Mouse (Mus musculus) CH12.LX (cell line): ENCODE data around the gene Cdc20b. TPM values are rescaled to one million over a fixed set of nuclear protein-coding genes. Genes with fewer than 3 reads are reported as not detected.

Experiments
- DNase-seq: peaks from one replicate; pipeline ENCODE4 v3.0.0-alpha.2; 2013; ENCODE audit errors: extremely low read depth
- H3K27ac ChIP-seq: 2 replicates; pipeline ENCODE4 v1.5.1; 2012; ENCODE audit warnings: low read depth, mild to moderate bottlenecking, control low read depth, moderate library complexity; ENCODE audit not compliant: insufficient read depth
- H3K27me3 ChIP-seq: replicated peaks from 2 replicates; pipeline ENCODE3; 2012; ENCODE audit warnings: inconsistent platforms
- H3K36me3 ChIP-seq, 2 experiments: replicated peaks in 1 of 2; 2 replicates each; pipeline versions ENCODE3 to v1.6.1; 2012; ENCODE audit warnings: inconsistent platforms in 1 of 2, low read length in 1 of 2, mild to moderate bottlenecking in 1 of 2, mixed read lengths in 1 of 2, moderate library complexity in 1 of 2; ENCODE audit not compliant: control insufficient read depth in 1 of 2, insufficient read depth in 1 of 2
- H3K4me1 ChIP-seq, 2 experiments: 2 replicates each; pipeline ENCODE4 v1.6.1; 2012; ENCODE audit warnings: inconsistent platforms in 1 of 2, moderate library complexity in 1 of 2; ENCODE audit not compliant: insufficient read depth in 2 of 2, control insufficient read depth in 1 of 2
- H3K4me2 ChIP-seq: 2 replicates; pipeline ENCODE4 v1.6.1; 2012; ENCODE audit warnings: low read depth, mild to moderate bottlenecking, control low read depth; ENCODE audit not compliant: poor library complexity, insufficient read depth, severe bottlenecking
- H3K4me3 ChIP-seq, 3 experiments: fragments of 150-350 bp in 1 of 3; sonication (generic) in 1 of 3; replicated peaks in 1 of 3; 2 replicates each; pipeline versions ENCODE3 to v1.5.1; 2011 to 2012; ENCODE audit warnings: low read depth in 2 of 3, low read length in 2 of 3, mild to moderate bottlenecking in 2 of 3, moderate library complexity in 2 of 3, control low read depth in 1 of 3, improper control_type of control experiment in 1 of 3, inconsistent platforms in 1 of 3, mixed read lengths in 1 of 3; ENCODE audit not compliant: poor library complexity in 1 of 3
- H3K79me2 ChIP-seq: replicated peaks from 2 replicates; pipeline ENCODE4 v1.6.1; 2012; ENCODE audit warnings: mild to moderate bottlenecking, moderate library complexity; ENCODE audit not compliant: control insufficient read depth, poor library complexity, insufficient read depth, severe bottlenecking; ENCODE audit errors: extremely low read depth
- H3K9ac ChIP-seq: 2 replicates; pipeline ENCODE4 v1.6.1; 2012; ENCODE audit warnings: low read depth, mild to moderate bottlenecking, control low read depth, moderate library complexity; ENCODE audit not compliant: insufficient read depth
- H3K9me3 ChIP-seq: replicated peaks from 2 replicates; pipeline ENCODE3; 2012; ENCODE audit warnings: low read length, inconsistent platforms, mixed read lengths
- BHLHE40 ChIP-seq: IDR thresholded peaks from 2 replicates; pipeline ENCODE4 v1.6.1; 2011; ENCODE audit warnings: mild to moderate bottlenecking, low read depth, low read length, improper control_type of control experiment
- CTCF ChIP-seq, 2 experiments: IDR thresholded peaks in 1 of 2; conservative IDR thresholded peaks in 1 of 2; 2 replicates each; pipeline ENCODE4 v1.5.1; 2011 to 2012; ENCODE audit warnings: low read depth in 2 of 2, low read length in 2 of 2, improper control_type of control experiment in 1 of 2, inconsistent platforms in 1 of 2, mild to moderate bottlenecking in 1 of 2, moderate library complexity in 1 of 2
- E2F4 ChIP-seq: IDR thresholded peaks from 2 replicates; pipeline ENCODE4 v1.6.1; 2011; ENCODE audit warnings: low read depth, low read length, improper control_type of control experiment; ENCODE audit not compliant: insufficient replicate concordance
- ELF1 ChIP-seq: IDR thresholded peaks from 2 replicates; pipeline ENCODE4 v1.6.1; 2014; ENCODE audit warnings: low read depth, mild to moderate bottlenecking, inconsistent platforms, low read length, improper control_type of control experiment
- EP300 ChIP-seq: IDR thresholded peaks from 2 replicates; pipeline ENCODE4 v1.6.1; 2011; ENCODE audit warnings: low read length, improper control_type of control experiment
- ETS1 ChIP-seq: conservative IDR thresholded peaks from 2 replicates; pipeline ENCODE4 v1.6.1; 2012; ENCODE audit warnings: low read depth, mild to moderate bottlenecking, inconsistent platforms, low read length, improper control_type of control experiment, moderate library complexity
- GABPA ChIP-seq: IDR thresholded peaks from 2 replicates; pipeline ENCODE4 v1.6.1; 2012; ENCODE audit warnings: low read depth, low read length, improper control_type of control experiment, inconsistent platforms; ENCODE audit not compliant: insufficient replicate concordance
- IRF4 ChIP-seq: IDR thresholded peaks from 2 replicates; pipeline ENCODE4 v1.6.1; 2014; ENCODE audit warnings: low read depth, mild to moderate bottlenecking, inconsistent platforms, low read length, improper control_type of control experiment
- JUND ChIP-seq: conservative IDR thresholded peaks from 2 replicates; pipeline ENCODE4 v1.6.1; 2011; ENCODE audit warnings: low read depth, low read length, improper control_type of control experiment
- KAT2A ChIP-seq: IDR thresholded peaks from 2 replicates; pipeline ENCODE4 v1.6.1; 2012; ENCODE audit warnings: low read length, improper control_type of control experiment, inconsistent platforms; ENCODE audit not compliant: insufficient replicate concordance
- MAX ChIP-seq: IDR thresholded peaks from 2 replicates; pipeline ENCODE4 v1.6.1; 2011; ENCODE audit warnings: low read length, improper control_type of control experiment
- MEF2A ChIP-seq: IDR thresholded peaks from 2 replicates; pipeline ENCODE4 v1.6.1; 2014; ENCODE audit warnings: low read depth, mild to moderate bottlenecking, inconsistent platforms, low read length, improper control_type of control experiment, borderline replicate concordance
- MXI1 ChIP-seq: IDR thresholded peaks from 2 replicates; pipeline ENCODE4 v1.6.1; 2011; ENCODE audit warnings: mild to moderate bottlenecking, low read depth, low read length, improper control_type of control experiment
- MYC ChIP-seq: IDR thresholded peaks from 2 replicates; pipeline ENCODE4 v1.6.1; 2011; ENCODE audit warnings: low read depth, mild to moderate bottlenecking, improper control_type of control experiment, low read length
- NRF1 ChIP-seq: IDR thresholded peaks from 2 replicates; pipeline ENCODE4 v1.6.1; 2014; ENCODE audit warnings: low read depth, mild to moderate bottlenecking, inconsistent platforms, low read length, improper control_type of control experiment, moderate library complexity
- RCOR1 ChIP-seq: conservative IDR thresholded peaks from 2 replicates; pipeline ENCODE4 v1.6.1; 2012; ENCODE audit warnings: low read depth, mild to moderate bottlenecking, inconsistent platforms, low read length, improper control_type of control experiment
- SMC3 ChIP-seq: IDR thresholded peaks from 2 replicates; pipeline ENCODE4 v1.6.1; 2011; ENCODE audit warnings: low read depth, low read length, improper control_type of control experiment
- TBP ChIP-seq: conservative IDR thresholded peaks from 2 replicates; pipeline ENCODE4 v1.6.1; 2011; ENCODE audit warnings: low read depth, low read length, improper control_type of control experiment
- TCF12 ChIP-seq: IDR thresholded peaks from 2 replicates; pipeline ENCODE4 v1.6.1; 2014; ENCODE audit warnings: low read depth, mild to moderate bottlenecking, inconsistent platforms, low read length, improper control_type of control experiment
- UBTF ChIP-seq: IDR thresholded peaks from 2 replicates; pipeline ENCODE4 v1.6.1; 2012; ENCODE audit warnings: low read depth, mild to moderate bottlenecking, inconsistent platforms, low read length, improper control_type of control experiment, moderate library complexity
- USF2 ChIP-seq: conservative IDR thresholded peaks from 2 replicates; pipeline ENCODE4 v1.6.1; 2011; ENCODE audit warnings: low read depth, low read length, improper control_type of control experiment
- ZNF384 ChIP-seq: IDR thresholded peaks from 2 replicates; pipeline ENCODE4 v1.6.1; 2012; ENCODE audit warnings: low read depth, low read length, improper control_type of control experiment, inconsistent platforms
- dilution Hi-C: fragments of 300-500 bp; cut with MboI; formaldehyde crosslinking; loops from 2 replicates; pipeline ENCODE4 v1.14.3; 2020; ENCODE audit warnings: low sequenced_read_pairs; ENCODE audit not compliant: extremely low pct_unique_long_range_greater_than_20kb, extremely low pct_ligation_motif_present
- in situ Hi-C: fragments of 300-500 bp; cut with MboI; formaldehyde crosslinking; loops from 3 replicates; pipeline ENCODE4 v1.14.3; 2019; ENCODE audit warnings: low sequenced_read_pairs, low pct_ligation_motif_present, low pct_unique_long_range_greater_than_20kb, mixed read lengths
- polyA plus RNA-seq: library from polyadenylated mRNA; unstranded; fragments of >175 nt; gene quantifications from 2 replicates; pipeline ENCODE4 v1.2.1, GENCODE M21; 2012; ENCODE audit warnings: low read depth; ENCODE audit not compliant: insufficient read length
- total RNA-seq, 2 experiments: library from RNA; depleted of rRNA; stranded (reverse); fragments of 300-350 nt in 1 of 2; fragments of >200 nt in 1 of 2; gene quantifications; 2 replicates each; pipeline ENCODE4 v1.2.3; 2012 to 2014

The Cdc20b gene
- total RNA-seq (2012; rRNA removed) (not detected in 2 replicates), total RNA-seq (2014; rRNA removed) (not detected in 2 replicates), polyA plus RNA-seq (not detected in 2 replicates)

DNA sequence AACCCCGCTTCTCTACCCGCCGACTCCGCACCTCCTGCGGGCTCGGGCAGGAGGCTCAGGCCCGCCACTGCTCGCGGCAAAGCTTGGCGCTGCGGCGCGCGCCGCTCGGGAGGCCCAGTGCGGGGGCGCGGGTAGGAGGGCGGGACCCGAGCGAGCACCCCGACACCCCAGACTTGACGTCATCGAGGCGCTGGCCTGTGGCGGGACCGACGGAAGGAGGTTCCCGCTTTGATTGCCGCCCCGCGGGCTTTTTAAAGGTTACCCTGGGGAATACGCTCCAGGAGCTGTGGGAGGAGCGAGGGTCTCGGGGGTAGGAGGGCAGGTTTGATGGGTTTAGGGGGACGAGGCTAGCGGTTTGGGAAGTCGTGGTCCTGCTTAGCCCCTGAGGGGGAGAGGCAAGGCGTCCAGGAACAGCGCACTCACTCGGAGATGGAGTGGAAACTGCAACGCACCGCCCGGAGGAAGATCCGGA lies at the start of gene Cdc20b:
Gene Cdc20b (plus strand): TSS at position 162 of the 472 bp plus-strand sequence.
- TF ChIP-seq IRF4 (0 out of 2 replicates have a peak, but pooled peaks have one; percentile 8), NRF1 (no peak), KAT2A (no peak), GABPA (no peak), BHLHE40 (0 out of 2 replicates have a peak, but pooled peaks have one; percentile 13), TBP (no peak), ZNF384 (no peak), CTCF (conservative IDR thresholded peaks at IDR 0.05 in 1 of 2, IDR thresholded peaks at IDR 0.05 in 1 of 2; ENCODE audit: low read depth in 2 of 2, low read length in 2 of 2) (peak in 1 of 2 experiments; percentile 22; a peak in 2 of 4 replicates), SMC3 (peak; percentile 6; the same call in 1 of the 2 replicates), MEF2A (0 out of 2 replicates have a peak, but pooled peaks have one; percentile 19), USF2 (no peak), E2F4 (0 out of 2 replicates have a peak, but pooled peaks have one; percentile 25), MXI1 (peak; percentile 46; the same call in 1 of the 2 replicates), UBTF (peak; percentile 24; the same call in 1 of the 2 replicates), MYC (no peak), EP300 (no peak), MAX (no peak), ELF1 (no peak; the same call in 1 of the 2 replicates), JUND (no peak), TCF12 (no peak), ETS1 (0 out of 2 replicates have a peak, but pooled peaks have one; percentile 23), RCOR1 (no peak)
- H3K9me3 ChIP-seq = no peaks in the 10 kb centered on the region
- peak within 1 kb of the TSS; percentile 26 for H3K9ac ChIP-seq
- in situ Hi-C loops (loop anchor here (5.0 to 25.0 kb wide), 3 partner anchors 48 to 748 kb away; partner anchors contain the start of genes Ankrd55 and Ccno), dilution Hi-C loops (no loop called here)
- no peak for DNase-seq
- H3K4me3 ChIP-seq = peak within 1 kb of the TSS; percentile 41 to 61 (median 49)
- no peaks in the 10 kb centered on the region for H3K79me2 ChIP-seq
- H3K4me1 ChIP-seq = peaks cover 5 to 9% of the 10 kb centered on the region in 2 experiments; a peak in 1 of 4 replicates
- H3K4me2 ChIP-seq = peak within 1 kb of the TSS; percentile 93
- H3K27me3 ChIP-seq = peaks cover 19% of the 10 kb centered on the region
- H3K27ac ChIP-seq = no peak within 1 kb of the TSS
- H3K36me3 ChIP-seq = no peaks in the 10 kb centered on the region
